Mouse (Mus musculus): ENCODE results near the gene Cnrip1. TPM values are rescaled to one million over a fixed set of nuclear protein-coding genes. Genes with fewer than 3 reads are reported as not detected.
"Not testable (repeated sequence)": the region's sequence is repeated elsewhere in the genome, so short reads cannot be mapped to it uniquely, and the experiment has no call there.

Gene Cnrip1
- polyA plus RNA-seq, 1 experiment from 2014 or later: 26.7 TPM

DNA sequence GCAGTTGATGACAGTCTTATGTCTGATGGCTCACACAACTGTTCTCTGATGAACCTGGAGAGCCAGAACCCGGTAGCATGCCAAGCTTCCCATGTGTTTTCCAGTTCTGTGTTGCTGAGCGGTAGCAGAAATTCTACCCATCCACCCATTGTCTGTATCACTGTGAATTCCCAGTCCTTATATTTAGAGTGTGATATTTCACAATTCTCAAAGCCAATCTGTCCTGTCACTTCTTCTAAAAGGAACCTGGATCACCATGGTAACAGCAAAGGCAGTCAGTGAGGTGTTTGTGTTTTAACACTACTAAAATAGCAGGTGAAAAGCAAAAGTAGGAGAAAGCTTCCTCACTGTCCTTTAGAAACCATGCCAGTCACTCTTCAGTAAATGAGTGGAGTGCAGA is 5.6 kb upstream of the Cnrip1 start:
- ATAC-seq (ENCODE audit: insufficient read depth, low FRiP score, low read depth): no peak
- Histone ChIP-seq H3K4me2 (no peak overlapping the region), H3K9me3 (no peaks in the 10 kb centered on the region), H3K4me3 (replicated peaks) (no peak overlapping the region), H3K27me3 (replicated peaks) (no peaks in the 10 kb centered on the region), H3K36me3 (no peaks in the 10 kb centered on the region), H3K9ac (no peak overlapping the region), H3K4me1 (no peaks in the 10 kb centered on the region), H3K27ac (no peak overlapping the region)
- 81% methylated on average over 2 of the region's 2 CpGs for WGBS

DNA sequence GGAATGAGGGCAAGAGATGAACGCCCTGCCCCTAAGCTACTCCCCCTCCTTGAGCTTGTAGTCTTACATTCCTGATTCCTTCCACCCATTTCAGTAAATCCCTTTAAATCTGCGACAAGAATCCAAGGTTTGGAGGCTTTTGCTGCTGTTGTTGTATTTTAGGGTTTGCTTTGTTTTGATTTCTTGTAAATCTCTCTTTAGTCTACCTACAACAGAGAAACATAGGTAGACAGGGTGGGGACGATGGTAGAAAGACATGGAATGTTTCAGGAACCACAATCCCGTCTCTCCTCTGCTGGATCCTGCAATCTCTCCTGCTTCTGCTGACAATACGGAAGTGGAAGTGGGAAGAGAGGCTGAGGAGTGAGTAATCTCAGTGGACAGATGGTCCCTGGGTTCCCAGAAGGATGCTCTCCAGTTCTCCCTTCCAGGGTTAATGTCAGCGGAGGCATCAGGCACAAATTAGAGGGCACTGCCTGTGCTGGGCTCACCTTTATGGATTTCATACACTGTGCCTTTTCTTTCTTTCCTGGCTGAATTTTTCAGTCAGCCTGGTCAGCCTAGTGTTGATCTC is 1.2 kb downstream of the Cnrip1 start:
- WGBS: 16% methylated on average over 6 of the region's 6 CpGs

DNA sequence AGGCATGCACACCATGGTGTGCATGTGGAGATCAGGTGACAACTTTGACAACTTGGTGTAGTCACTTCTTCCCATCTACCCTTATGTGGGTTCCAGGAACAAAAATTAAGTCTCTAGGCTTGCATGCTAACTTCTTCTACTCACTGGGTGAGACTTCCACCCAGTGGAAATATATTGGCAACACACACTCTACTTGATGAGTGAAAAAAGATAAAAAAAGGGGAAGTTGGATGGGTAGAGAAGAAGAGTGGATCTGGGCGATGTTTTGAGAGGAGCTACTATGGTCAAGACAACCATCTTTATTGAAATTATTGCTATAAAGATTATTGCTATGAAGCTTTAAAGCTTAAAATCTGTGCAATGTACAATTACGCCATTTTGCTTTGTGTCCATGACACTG is 18.0 kb downstream of the Cnrip1 start:
- not testable (repeated sequence) for H3K27ac ChIP-seq; H3K4me3 ChIP-seq (replicated peaks); H3K4me1 ChIP-seq; H3K36me3 ChIP-seq; ATAC-seq (ENCODE audit: insufficient read depth, low FRiP score, low read depth); H3K4me2 ChIP-seq; H3K27me3 ChIP-seq (replicated peaks); H3K9ac ChIP-seq; H3K9me3 ChIP-seq
- 93% methylated on average over 2 of the region's 2 CpGs for WGBS

More for the DNA sequence above, 1.2 kb downstream of the Cnrip1 start:
- 0 out of 2 replicates have a peak, but pooled peaks have one; percentile 54 for ATAC-seq (ENCODE audit: insufficient read depth, low FRiP score, low read depth)
- no peaks in the 10 kb centered on the region for H3K36me3 ChIP-seq
- peak overlapping the region; percentile 56 for H3K4me3 ChIP-seq (replicated peaks)
- peak overlapping the region; percentile 66 for H3K4me2 ChIP-seq
- peak overlapping the region; percentile 73 for H3K27ac ChIP-seq
- no peaks in the 10 kb centered on the region for H3K9me3 ChIP-seq
- H3K27me3 ChIP-seq (replicated peaks): no peaks in the 10 kb centered on the region
- peak overlapping the region; percentile 39; the same call in 1 of the 2 replicates for H3K9ac ChIP-seq
- H3K4me1 ChIP-seq: no peaks in the 10 kb centered on the region

DNA sequence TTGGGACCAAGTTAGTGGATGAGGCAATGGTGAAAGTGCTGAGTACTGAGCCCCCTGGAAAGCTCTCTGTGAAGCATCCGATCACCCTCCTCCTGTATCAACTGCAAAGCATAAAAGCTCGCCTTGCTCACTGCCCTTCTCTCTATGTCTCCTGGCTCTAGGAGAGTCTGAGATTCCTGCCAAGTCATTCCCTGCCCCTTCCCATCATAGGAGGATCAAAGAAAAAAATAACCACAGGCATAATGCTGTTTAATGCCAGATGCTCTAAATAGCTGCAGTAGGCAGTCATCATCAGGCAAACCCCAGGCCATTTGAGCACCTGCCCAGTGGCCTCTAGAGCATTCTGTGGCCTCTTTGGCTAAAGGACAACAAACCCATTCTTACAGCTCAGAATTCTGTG is 24.3 kb downstream of the Cnrip1 start:
- Histone ChIP-seq H3K27ac (no peak overlapping the region), H3K36me3 (no peaks in the 10 kb centered on the region), H3K9me3 (no peaks in the 10 kb centered on the region), H3K4me3 (replicated peaks) (no peak overlapping the region), H3K27me3 (replicated peaks) (no peaks in the 10 kb centered on the region), H3K9ac (no peak overlapping the region), H3K4me2 (no peak overlapping the region), H3K4me1 (no peaks in the 10 kb centered on the region)
- no peak for ATAC-seq (ENCODE audit: insufficient read depth, low FRiP score, low read depth)
- 87% methylated on average over 2 of the region's 2 CpGs for WGBS

DNA sequence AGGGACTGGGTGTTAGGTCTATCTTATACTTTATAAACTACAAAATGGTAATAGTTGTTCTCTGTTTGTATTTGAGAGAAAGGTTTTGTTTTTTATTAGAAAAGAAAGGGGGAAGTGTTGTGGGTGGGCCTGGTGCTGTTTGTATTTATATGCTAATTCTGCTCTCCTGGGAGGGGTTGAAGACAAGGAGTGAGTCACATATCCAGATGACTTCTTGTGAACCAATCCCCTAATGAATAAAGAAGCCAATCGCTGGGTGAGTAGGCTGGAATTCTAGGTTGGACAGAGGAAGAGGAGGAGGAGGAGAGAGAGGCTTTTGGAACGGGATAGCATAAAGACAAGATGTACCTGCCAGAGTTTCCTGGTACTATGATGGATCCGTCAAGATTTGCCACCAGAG is 30.7 kb downstream of the Cnrip1 start:
- Histone ChIP-seq H3K4me1 (no peaks in the 10 kb centered on the region), H3K36me3 (no peaks in the 10 kb centered on the region), H3K4me3 (replicated peaks) (no peak overlapping the region), H3K9me3 (no peaks in the 10 kb centered on the region), H3K4me2 (no peak overlapping the region), H3K9ac (no peak overlapping the region), H3K27ac (no peak overlapping the region), H3K27me3 (replicated peaks) (no peaks in the 10 kb centered on the region)
- 54% methylated on average over 3 of the region's 3 CpGs for WGBS
- ATAC-seq (ENCODE audit: insufficient read depth, low FRiP score, low read depth): no peak

DNA sequence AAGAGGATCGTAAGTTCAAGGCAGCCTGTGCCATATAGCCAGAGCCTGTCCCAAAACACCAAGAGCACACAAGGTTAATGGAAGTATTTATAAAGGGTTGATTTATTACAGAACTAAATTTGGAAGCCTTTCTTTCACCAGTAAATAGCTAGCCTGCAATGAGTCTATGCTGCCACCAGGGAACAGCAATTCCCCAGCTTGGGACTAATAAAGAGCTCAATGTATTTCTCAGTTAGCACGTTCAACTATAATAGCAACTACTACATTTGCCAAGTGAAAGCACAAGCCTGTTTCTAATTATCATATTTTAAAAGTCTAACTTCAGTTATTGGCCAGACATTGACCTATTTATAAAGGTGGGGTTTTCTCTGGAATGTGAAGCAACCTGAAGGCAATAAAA is 31.6 kb downstream of the Cnrip1 start:
- Histone ChIP-seq H3K36me3 (no peaks in the 10 kb centered on the region), H3K4me2 (no peak overlapping the region), H3K27ac (no peak overlapping the region), H3K4me1 (no peaks in the 10 kb centered on the region), H3K4me3 (replicated peaks) (no peak overlapping the region), H3K27me3 (replicated peaks) (no peaks in the 10 kb centered on the region), H3K9me3 (no peaks in the 10 kb centered on the region), H3K9ac (no peak overlapping the region)
- 40% methylated on average over 2 of the region's 2 CpGs for WGBS
- ATAC-seq (ENCODE audit: insufficient read depth, low FRiP score, low read depth): no peak

DNA sequence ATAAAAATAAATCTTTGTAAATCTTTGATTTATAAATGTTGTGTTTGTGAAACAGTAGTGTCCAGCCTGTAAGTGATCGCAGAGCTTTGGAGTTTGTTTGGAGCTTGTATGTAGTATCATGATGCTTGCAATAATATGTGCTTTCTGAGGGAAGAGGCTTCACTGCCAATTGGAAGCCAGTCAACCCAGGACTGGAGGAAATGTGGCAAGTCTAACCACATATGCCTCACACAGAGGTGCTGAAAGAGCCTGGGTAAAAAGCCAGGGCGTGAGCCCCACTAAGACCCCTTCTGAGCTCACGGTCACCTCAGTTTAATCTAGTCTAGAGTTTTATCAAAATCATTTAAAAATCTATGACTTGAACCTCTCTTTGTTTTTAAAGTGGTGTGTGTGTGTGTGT is 32.1 kb downstream of the Cnrip1 start:
- no peak overlapping the region for H3K4me2 ChIP-seq
- no peaks in the 10 kb centered on the region for H3K27me3 ChIP-seq (replicated peaks)
- no peaks in the 10 kb centered on the region for H3K9me3 ChIP-seq
- H3K27ac ChIP-seq: no peak overlapping the region
- no peaks in the 10 kb centered on the region for H3K4me1 ChIP-seq
- no peak overlapping the region for H3K4me3 ChIP-seq (replicated peaks)
- 88% methylated on average over 3 of the region's 3 CpGs for WGBS
- no peaks in the 10 kb centered on the region for H3K36me3 ChIP-seq
- no peak overlapping the region for H3K9ac ChIP-seq
- ATAC-seq (ENCODE audit: insufficient read depth, low FRiP score, low read depth): no peak

DNA sequence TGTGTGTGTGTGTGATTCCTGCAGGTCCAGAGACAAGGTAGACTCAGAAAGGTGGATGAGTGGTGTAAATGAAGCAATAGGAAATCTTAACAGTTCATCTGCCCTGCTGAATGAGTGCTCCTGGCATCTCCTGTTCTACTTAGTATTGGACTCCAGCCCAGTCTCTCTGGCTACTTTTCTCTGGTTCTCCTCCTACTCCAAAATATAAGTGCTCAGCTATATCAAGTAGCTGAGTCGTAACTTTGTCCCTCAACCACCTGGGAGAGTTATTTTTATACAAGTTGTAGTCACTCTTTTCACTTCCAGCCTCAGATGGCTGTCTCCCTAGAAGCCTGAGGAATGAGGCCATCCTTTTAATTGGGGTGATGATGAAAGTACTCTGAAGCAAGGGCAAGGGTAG is 32.5 kb downstream of the Cnrip1 start:
- ATAC-seq (ENCODE audit: insufficient read depth, low FRiP score, low read depth): no peak
- Histone ChIP-seq H3K36me3 (no peaks in the 10 kb centered on the region), H3K4me1 (no peaks in the 10 kb centered on the region), H3K4me3 (replicated peaks) (no peak overlapping the region), H3K27ac (no peak overlapping the region), H3K9me3 (no peaks in the 10 kb centered on the region), H3K9ac (no peak overlapping the region), H3K4me2 (no peak overlapping the region), H3K27me3 (replicated peaks) (no peaks in the 10 kb centered on the region)
- 66% methylated on average over 1 of the region's 1 CpGs for WGBS

DNA sequence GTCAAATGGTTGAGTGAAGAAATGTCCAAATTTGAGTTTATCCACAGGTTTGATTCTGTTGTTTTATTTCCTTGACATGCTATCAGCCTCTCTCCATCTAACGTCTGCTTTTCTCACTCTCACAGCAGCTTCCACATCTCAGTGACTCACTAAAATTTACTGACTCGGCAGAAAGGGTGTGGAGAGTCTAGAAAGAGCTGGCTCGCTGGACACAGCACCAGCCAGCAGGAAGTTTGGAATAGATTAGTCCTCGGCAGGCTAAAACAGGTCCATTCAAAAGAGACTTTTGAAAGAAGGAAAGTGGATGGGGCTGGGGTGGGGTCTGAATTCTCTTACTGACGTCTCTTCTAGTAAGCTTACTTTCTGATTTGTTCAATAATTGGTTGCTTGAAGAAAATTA is 34.7 kb downstream of the Cnrip1 start:
- 19% methylated on average over 5 of the region's 5 CpGs for WGBS
- ATAC-seq (ENCODE audit: insufficient read depth, low FRiP score, low read depth): no peak

DNA sequence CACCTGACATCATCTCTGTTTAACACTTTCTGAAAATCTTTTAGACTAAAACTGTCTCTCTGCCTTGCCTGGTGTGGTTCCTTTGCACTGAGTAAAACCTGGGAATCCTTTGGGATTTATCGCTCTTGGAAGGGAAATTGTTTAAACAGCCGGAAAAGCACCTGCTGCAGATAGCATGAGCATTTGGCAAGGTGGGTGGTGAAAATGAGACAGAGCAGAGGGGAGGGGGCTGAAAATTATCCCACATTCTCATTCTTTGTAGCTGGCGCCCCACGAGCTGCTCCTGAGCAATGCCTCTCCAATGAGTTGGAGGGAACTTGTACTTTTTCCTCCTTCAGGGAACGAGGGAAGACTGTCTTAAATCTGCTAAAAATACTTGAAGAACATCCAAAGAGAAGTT is 55.5 kb downstream of the Cnrip1 start:
- 66% methylated on average over 5 of the region's 5 CpGs for WGBS
- H3K4me1 ChIP-seq: no peaks in the 10 kb centered on the region
- H3K9me3 ChIP-seq: no peaks in the 10 kb centered on the region
- no peaks in the 10 kb centered on the region for H3K27me3 ChIP-seq (replicated peaks)
- no peak overlapping the region for H3K4me3 ChIP-seq (replicated peaks)
- H3K36me3 ChIP-seq: no peaks in the 10 kb centered on the region
- H3K9ac ChIP-seq: no peak overlapping the region
- H3K27ac ChIP-seq: no peak overlapping the region
- ATAC-seq (ENCODE audit: insufficient read depth, low FRiP score, low read depth): no peak
- H3K4me2 ChIP-seq: no peak overlapping the region

More for the DNA sequence above, 34.7 kb downstream of the Cnrip1 start:
- Histone ChIP-seq H3K9ac (no peak overlapping the region), H3K27me3 (replicated peaks) (no peaks in the 10 kb centered on the region), H3K27ac (no peak overlapping the region), H3K36me3 (no peaks in the 10 kb centered on the region), H3K4me2 (no peak overlapping the region), H3K4me1 (no peaks in the 10 kb centered on the region), H3K9me3 (no peaks in the 10 kb centered on the region), H3K4me3 (replicated peaks) (no peak overlapping the region)

DNA sequence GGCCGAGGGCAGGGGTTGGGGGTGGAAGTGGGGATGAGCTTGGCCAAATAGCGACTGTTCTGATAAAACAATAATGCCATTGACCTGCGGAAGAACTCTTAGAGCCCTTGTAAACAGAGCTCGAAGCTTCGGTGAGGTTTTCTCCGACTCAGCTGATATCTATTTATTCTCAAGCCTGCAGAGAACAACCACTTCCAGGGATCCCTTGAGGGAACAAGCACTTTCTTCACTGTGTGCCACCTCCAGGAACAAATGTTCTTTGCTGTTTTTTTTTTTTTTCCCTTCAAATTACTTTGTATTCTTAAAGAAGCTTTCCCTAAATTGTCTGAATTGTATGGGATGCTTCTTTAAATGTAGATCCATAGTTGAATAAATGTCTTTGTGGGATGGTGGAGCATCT is 56.0 kb downstream of the Cnrip1 start:
- ATAC-seq (ENCODE audit: insufficient read depth, low FRiP score, low read depth): no peak
- no peak overlapping the region for H3K27ac ChIP-seq
- no peaks in the 10 kb centered on the region for H3K27me3 ChIP-seq (replicated peaks)
- WGBS: 41% methylated on average over 6 of the region's 6 CpGs
- no peaks in the 10 kb centered on the region for H3K36me3 ChIP-seq
- H3K4me2 ChIP-seq: no peak overlapping the region
- no peak overlapping the region for H3K9ac ChIP-seq
- no peaks in the 10 kb centered on the region for H3K9me3 ChIP-seq
- H3K4me3 ChIP-seq (replicated peaks): no peak overlapping the region
- H3K4me1 ChIP-seq: no peaks in the 10 kb centered on the region

DNA sequence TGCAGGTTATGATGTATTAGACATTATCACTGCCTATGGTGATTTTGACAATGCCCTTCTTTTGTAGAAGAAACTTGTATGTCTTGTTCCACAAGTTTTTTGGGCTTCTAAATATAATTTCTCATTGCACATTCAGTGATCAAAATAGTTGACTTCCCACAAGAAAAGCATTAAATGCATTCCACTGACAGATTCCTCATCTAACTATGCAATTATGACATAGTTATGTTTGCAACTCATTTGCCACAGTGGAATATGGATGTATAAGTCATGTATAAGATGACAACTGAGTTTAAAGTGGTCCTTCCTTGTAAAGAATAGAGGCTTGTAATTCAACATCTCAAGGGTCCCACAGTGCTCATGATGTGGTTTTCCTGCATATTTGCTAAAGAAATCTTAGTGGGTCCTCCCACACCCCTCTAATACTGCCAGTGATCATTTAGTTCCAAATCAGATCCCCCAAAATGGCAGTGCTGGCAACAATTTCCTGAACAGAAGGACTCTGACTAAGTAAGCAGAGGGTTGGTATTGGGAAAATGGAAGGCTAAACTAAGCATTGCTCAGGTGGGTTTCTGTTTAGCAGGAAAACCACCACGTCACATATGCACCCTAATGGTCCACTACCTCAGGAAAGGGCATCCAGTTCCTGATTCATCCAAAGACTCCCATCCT is 61.2 kb downstream of the Cnrip1 start:
- Histone ChIP-seq H3K36me3 (no peaks in the 10 kb centered on the region), H3K27me3 (replicated peaks) (no peaks in the 10 kb centered on the region), H3K27ac (no peak overlapping the region), H3K4me2 (no peak overlapping the region), H3K4me1 (no peaks in the 10 kb centered on the region), H3K4me3 (replicated peaks) (no peak overlapping the region), H3K9ac (no peak overlapping the region), H3K9me3 (no peaks in the 10 kb centered on the region)
- ATAC-seq (ENCODE audit: insufficient read depth, low FRiP score, low read depth): no peak
- 81% methylated on average over 1 of the region's 1 CpGs for WGBS

DNA sequence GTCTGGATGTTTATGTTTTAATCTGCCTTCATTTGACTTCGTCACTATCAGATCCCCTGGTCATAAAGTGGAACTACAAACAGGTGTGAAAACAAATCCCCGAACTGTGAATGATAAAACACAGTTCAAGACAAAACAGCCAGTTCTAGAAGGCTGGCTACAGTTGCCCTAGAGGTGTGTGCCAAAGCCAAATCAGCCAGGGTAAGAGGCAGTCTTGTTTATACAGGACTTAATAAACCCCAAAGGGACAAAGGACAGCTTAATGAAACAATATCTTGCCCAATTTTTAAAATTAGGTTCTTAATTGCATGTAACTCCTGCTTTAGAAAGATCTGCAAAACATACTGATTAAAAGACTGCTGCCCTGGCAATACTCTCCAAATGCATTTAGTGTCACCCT is 75.0 kb downstream of the Cnrip1 start:
- Histone ChIP-seq H3K27ac (no peak overlapping the region), H3K9ac (no peak overlapping the region), H3K27me3 (replicated peaks) (no peaks in the 10 kb centered on the region), H3K4me3 (replicated peaks) (no peak overlapping the region), H3K36me3 (no peaks in the 10 kb centered on the region), H3K9me3 (no peaks in the 10 kb centered on the region), H3K4me2 (no peak overlapping the region), H3K4me1 (no peaks in the 10 kb centered on the region)
- 61% methylated on average over 2 of the region's 2 CpGs for WGBS
- no peak for ATAC-seq (ENCODE audit: insufficient read depth, low FRiP score, low read depth)

Data from stomach, embryonic 15.5 days (tissue).